Mouse (Mus musculus): ENCODE measurements at regions not wholly inside any gene's neighbourhood (a gene's known extent, or its start where the extent isn't known, plus 50 kb on each side); places are given as distances from the start of the nearest gene placed in this dataset.

DNA sequence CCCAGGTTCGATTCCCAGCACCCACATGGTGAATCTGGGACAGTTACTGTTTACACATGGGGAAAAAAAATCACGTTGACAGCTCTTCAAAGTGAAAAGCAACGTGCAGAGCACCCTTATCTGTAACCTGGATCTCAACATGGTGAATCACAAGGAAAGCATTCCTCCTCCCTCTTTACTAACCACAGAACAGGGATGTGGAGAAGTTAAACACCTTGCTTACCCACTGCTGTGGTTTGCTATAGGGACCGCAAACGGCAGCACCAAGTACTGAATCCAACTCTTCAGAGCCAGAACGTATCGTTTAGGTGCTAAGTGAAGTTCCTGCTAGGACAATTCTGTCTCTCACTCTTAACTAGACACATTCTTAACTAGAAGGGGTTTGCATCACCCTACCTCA lies 210.0 kb downstream of the Sptssa start:
- TF ChIP-seq POLR2A (IDR thresholded peaks at IDR 0.05; ENCODE audit: borderline replicate concordance, extremely low read depth, low read depth, low read length) (no peak), CTCF (IDR thresholded peaks at IDR 0.05; ENCODE audit: insufficient read depth, low read length) (no peak)

All from lung, adult 2 months (tissue).